Mouse (Mus musculus) limb, embryonic 15.5 days (tissue): ENCODE results near the gene Apof. TPM values are rescaled to one million over a fixed set of nuclear protein-coding genes. Genes with fewer than 3 reads are reported as not detected.

Experiments used
- ATAC-seq: fragments of 200-750 bp; cut with Nextera tagmentation; 2 replicates; pipeline ENCODE4 v1.8.0; 2017; ENCODE audit warnings: low read depth, moderate TSS enrichment; ENCODE audit not compliant: insufficient number of reproducible peaks, low FRiP score, low TSS enrichment
- H3K27ac ChIP-seq: fragments of 300-500 bp; sonication (generic); 2 replicates; pipeline ENCODE4 v1.5.1; 2015; ENCODE audit warnings: moderate library complexity, mild to moderate bottlenecking, inconsistent platforms
- H3K27me3 ChIP-seq: fragments of 300-500 bp; sonication (generic); 2 replicates; pipeline ENCODE4 v1.6.1; 2015; ENCODE audit warnings: inconsistent platforms
- H3K36me3 ChIP-seq: fragments of 300-500 bp; sonication (generic); 2 replicates; pipeline ENCODE4 v1.6.1; 2015; ENCODE audit warnings: inconsistent platforms
- H3K4me1 ChIP-seq: fragments of 300-500 bp; sonication (generic); 2 replicates; pipeline ENCODE4 v1.6.1; 2015; ENCODE audit warnings: inconsistent platforms
- H3K4me2 ChIP-seq: fragments of 300-500 bp; sonication (generic); 2 replicates; pipeline ENCODE4 v1.6.1; 2015; ENCODE audit warnings: mild to moderate bottlenecking, inconsistent platforms
- H3K4me3 ChIP-seq: fragments of 300-500 bp; sonication (generic); 2 replicates; pipeline ENCODE4 v1.5.1; 2015; ENCODE audit warnings: mild to moderate bottlenecking, inconsistent platforms
- H3K9ac ChIP-seq: fragments of 300-500 bp; sonication (generic); 2 replicates; pipeline ENCODE4 v1.6.1; 2015; ENCODE audit warnings: inconsistent platforms
- H3K9me3 ChIP-seq: fragments of 300-500 bp; sonication (generic); 2 replicates; pipeline ENCODE4 v1.6.1; 2016; ENCODE audit warnings: inconsistent platforms
- WGBS: fragments of 180-500 bp; shearing (Covaris S2); methylation state at CpG from one replicate; pipeline ENCODE4 v1.1.7; 2015; 5-methylcytosine and 5-hydroxymethylcytosine counted together
- polyA plus RNA-seq: library from polyadenylated mRNA; unstranded; fragments of >200 nt; fragmentation: Nextera tagmentation; extraction: Ambion mirVana; gene quantifications from 2 replicates; pipeline ENCODE4 v1.2.1, GENCODE M21; 2015

Gene Apof
- polyA plus RNA-seq, 1 experiment from 2014 or later, result 0.27 TPM

DNA sequence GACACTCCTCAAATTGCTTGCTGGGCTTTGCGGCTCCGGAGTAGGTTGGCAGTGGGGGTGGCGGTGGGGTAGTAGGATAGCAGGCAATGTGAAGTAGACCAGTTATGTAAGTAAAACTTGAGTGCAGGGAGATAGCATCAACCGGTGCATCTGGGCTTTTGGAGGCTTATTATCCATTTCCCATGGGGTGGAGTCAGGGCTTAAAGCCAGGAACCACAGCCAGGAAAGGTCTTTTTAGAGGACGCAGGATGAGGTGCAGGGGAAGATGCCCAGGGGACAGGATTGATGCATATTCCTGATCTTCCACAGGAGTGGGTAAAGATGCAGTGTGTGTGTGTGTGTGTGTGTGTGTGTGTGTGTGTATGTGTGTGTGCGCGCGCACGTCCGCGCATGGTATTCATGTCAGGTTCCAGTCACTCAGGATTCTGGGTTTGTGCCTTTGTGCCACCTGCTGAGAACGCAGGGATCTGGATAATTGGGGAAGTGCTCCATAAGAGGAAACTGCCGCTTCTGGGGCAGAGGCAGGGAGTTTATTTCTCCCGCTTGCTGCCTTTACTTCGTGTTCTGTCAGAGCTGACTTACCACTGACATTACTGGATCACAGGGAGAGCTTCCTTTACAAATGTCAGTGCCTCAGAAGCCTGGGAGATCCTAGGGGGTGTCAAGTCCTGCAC, 30.5 kb upstream of the Apof start:
- Histone ChIP-seq H3K4me1 (peaks cover 6% of the 10 kb centered on the region), H3K9me3 (no peaks in the 10 kb centered on the region), H3K4me2 (no peak overlapping the region), H3K27ac (no peak overlapping the region), H3K4me3 (no peak overlapping the region), H3K27me3 (no peaks in the 10 kb centered on the region), H3K36me3 (peaks cover 38% of the 10 kb centered on the region), H3K9ac (no peak overlapping the region)
- WGBS, result 67% methylated on average over 15 of the region's 15 CpGs
- no peak for ATAC-seq

- WGBS, result 88% methylated on average over 4 of the region's 4 CpGs
- Histone ChIP-seq H3K27ac (no peak overlapping the region), H3K27me3 (no peaks in the 10 kb centered on the region)
Measured at GRCm38 (mm10) chr10:128239140-128239539, 29.3 kb upstream of the Apof start.

DNA sequence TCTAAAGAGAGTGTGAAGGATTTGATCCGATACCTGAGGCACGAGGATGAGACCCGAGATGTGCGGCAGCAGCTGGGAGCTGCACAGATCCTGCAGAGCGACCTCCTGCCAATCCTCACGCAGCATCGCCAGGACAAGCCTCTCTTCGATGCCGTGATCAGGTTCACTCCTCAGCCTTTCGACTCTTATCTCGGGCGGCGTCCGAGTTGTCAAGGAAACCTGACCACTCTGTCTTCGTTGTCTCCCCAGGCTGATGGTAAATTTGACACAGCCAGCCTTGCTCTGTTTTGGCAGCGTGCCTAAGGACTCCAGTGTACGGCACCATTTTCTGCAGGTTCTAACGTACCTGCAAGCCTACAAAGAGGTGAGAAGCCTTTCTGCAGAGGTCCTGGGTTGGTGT, 28.3 kb upstream of the Apof start:
- H3K4me2 ChIP-seq, result no peak overlapping the region
- WGBS, result 87% methylated on average over 18 of the region's 18 CpGs

More at GRCm38 (mm10) chr10:128239140-128239539, 29.3 kb upstream of the Apof start:
- ATAC-seq, result no peak
- Histone ChIP-seq H3K36me3 (peaks cover 47% of the 10 kb centered on the region), H3K9ac (no peak overlapping the region), H3K4me1 (peaks cover 4% of the 10 kb centered on the region), H3K4me2 (no peak overlapping the region), H3K4me3 (no peak overlapping the region), H3K9me3 (no peaks in the 10 kb centered on the region)

GRCm38 (mm10) chr10:128243252-128243651, 25.2 kb upstream of the Apof start:
- ATAC-seq, result no peak
- no peak overlapping the region for H3K4me3 ChIP-seq
- 90% methylated on average over 8 of the region's 8 CpGs for WGBS

More for the DNA sequence above, 28.3 kb upstream of the Apof start:
- no peak for ATAC-seq
- Histone ChIP-seq H3K4me3 (no peak overlapping the region), H3K9me3 (no peaks in the 10 kb centered on the region), H3K4me1 (peaks cover 4% of the 10 kb centered on the region), H3K9ac (no peak overlapping the region), H3K36me3 (peaks cover 57% of the 10 kb centered on the region), H3K27ac (no peak overlapping the region), H3K27me3 (no peaks in the 10 kb centered on the region)

GRCm38 (mm10) chr10:128244121-128244520, 24.4 kb upstream of the Apof start:
- H3K9ac ChIP-seq, result no peak overlapping the region
- no peak overlapping the region for H3K4me2 ChIP-seq
- H3K27me3 ChIP-seq, result no peaks in the 10 kb centered on the region
- H3K4me1 ChIP-seq, result no peaks in the 10 kb centered on the region
- ATAC-seq, result no peak
- no peak overlapping the region for H3K4me3 ChIP-seq
- H3K27ac ChIP-seq, result no peak overlapping the region
- H3K9me3 ChIP-seq, result no peaks in the 10 kb centered on the region
- 95% methylated on average over 15 of the region's 15 CpGs for WGBS
- H3K36me3 ChIP-seq, result peaks cover 91% of the 10 kb centered on the region

More at GRCm38 (mm10) chr10:128243252-128243651, 25.2 kb upstream of the Apof start:
- H3K27me3 ChIP-seq, result no peaks in the 10 kb centered on the region
- no peaks in the 10 kb centered on the region for H3K9me3 ChIP-seq
- H3K27ac ChIP-seq, result no peak overlapping the region
- H3K4me2 ChIP-seq, result no peak overlapping the region
- no peak overlapping the region for H3K9ac ChIP-seq
- no peaks in the 10 kb centered on the region for H3K4me1 ChIP-seq
- H3K36me3 ChIP-seq, result peaks cover 84% of the 10 kb centered on the region

DNA sequence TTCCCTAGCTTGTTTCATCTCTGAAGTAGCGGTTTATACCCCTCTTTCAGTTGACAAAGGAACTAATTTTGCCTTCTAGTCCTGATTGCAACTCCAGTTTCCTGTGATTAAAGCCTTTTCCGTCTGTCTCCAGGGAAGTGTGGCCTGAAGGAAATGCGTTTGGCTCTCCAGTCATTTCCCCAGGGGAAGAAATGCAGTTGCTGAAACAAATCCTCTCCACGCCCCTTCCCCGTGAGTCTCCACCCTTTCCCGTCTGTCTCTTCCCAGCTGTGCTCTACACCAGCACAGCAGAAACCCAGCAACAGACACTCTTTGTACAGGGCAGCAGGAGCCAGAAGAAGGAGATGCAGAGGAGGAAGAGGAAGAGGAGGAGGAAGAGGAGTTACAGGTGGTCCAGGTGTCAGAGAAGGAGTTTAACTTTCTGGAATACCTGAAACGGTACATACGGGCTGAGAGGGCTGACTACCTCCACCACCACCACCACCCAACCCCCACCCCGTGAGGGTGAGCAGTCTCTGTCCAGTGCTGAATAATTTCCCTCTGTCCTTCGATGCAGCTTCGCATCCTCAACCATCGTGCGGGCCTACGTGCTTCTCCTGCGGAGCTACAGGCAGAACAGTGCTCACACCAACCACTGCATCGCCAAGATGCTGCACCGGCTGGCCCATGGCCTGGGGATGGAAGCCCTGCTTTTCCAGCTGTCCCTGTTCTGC, 21.3 kb upstream of the Apof start:
- H3K27ac ChIP-seq, result peak overlapping the region; percentile 59; the same call in 1 of the 2 replicates
- WGBS, result 74% methylated on average over 17 of the region's 17 CpGs

DNA sequence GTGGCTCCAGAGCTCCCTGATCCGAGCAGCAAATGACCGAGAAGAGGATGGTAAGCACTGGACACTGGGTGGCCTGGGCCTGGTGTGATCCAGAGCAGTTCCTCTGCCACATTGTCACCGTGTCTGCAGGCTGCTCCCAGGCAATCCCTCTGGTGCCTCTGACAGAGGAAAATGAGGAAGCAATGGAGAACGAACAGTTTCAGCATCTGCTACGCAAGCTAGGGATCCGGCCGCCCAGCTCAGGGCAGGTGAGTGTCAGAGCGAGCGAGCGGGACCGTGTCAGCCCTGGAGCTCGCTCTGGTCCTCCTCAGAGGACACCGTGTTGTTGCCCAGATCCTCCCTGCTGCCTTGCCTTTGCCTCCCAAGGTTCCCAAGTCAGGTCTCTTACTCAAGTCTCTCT, 17.9 kb upstream of the Apof start:
- Histone ChIP-seq H3K4me1 (no peaks in the 10 kb centered on the region), H3K36me3 (peaks cover 71% of the 10 kb centered on the region), H3K9me3 (no peaks in the 10 kb centered on the region), H3K4me2 (no peak overlapping the region), H3K27me3 (no peaks in the 10 kb centered on the region), H3K27ac (no peak overlapping the region), H3K9ac (no peak overlapping the region), H3K4me3 (no peak overlapping the region)
- 91% methylated on average over 13 of the region's 13 CpGs for WGBS
- no peak for ATAC-seq

More for the DNA sequence above, 21.3 kb upstream of the Apof start:
- no peak for ATAC-seq
- Histone ChIP-seq H3K27me3 (no peaks in the 10 kb centered on the region), H3K9ac (no peak overlapping the region), H3K4me2 (no peak overlapping the region), H3K4me3 (no peak overlapping the region), H3K36me3 (peaks cover 96% of the 10 kb centered on the region), H3K9me3 (no peaks in the 10 kb centered on the region), H3K4me1 (no peaks in the 10 kb centered on the region)

DNA sequence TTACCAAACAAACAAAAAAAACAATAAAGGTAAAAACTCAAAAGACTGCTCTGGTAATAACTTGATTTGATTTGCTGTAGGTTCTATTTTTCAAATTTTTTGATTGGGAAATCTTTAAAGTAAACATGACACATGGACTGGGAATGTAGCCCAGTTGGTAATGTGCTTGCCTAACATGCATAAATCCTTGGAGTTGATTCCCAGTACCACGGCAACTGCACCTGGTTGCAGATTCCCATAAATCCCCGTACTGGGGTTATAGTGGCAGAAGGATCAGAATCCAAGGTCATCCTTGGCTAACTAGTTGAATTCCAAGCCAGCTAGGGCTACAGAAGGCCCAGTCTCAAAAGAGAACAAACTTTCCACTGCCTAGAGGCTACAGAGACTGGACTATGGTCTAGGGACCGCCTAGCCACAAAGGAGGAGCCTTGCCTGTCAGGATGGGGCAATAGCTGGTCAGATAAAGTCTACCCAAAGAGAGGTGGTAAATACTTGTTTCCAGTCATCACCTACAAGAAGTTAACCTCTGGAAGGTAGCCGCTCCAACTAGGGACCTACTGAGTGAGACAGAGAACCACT, 14.7 kb upstream of the Apof start, which contains the start of gene Apon:
Gene Apon (plus strand): TSS at position 420 of the 579 bp plus-strand sequence.
- Histone ChIP-seq H3K36me3 (peaks cover 40% of the 10 kb centered on the region), H3K4me3 (no peak within 1 kb of the TSS), H3K4me1 (no peaks in the 10 kb centered on the region), H3K27me3 (no peaks in the 10 kb centered on the region), H3K9ac (no peak within 1 kb of the TSS), H3K27ac (no peak within 1 kb of the TSS), H3K9me3 (no peaks in the 10 kb centered on the region), H3K4me2 (no peak within 1 kb of the TSS)
- ATAC-seq, result no peak
- 75% methylated on average over 4 of the region's 4 CpGs for WGBS

GRCm38 (mm10) chr10:128255925-128256324, 12.5 kb upstream of the Apof start:
- H3K4me3 ChIP-seq, result no peak overlapping the region
- H3K4me1 ChIP-seq, result no peaks in the 10 kb centered on the region
- no peak for ATAC-seq
- peaks cover 20% of the 10 kb centered on the region for H3K36me3 ChIP-seq
- no peak overlapping the region for H3K9ac ChIP-seq
- no peak overlapping the region for H3K27ac ChIP-seq
- H3K9me3 ChIP-seq, result no peaks in the 10 kb centered on the region
- H3K4me2 ChIP-seq, result no peak overlapping the region
- no peaks in the 10 kb centered on the region for H3K27me3 ChIP-seq
- 83% methylated on average over 8 of the region's 8 CpGs for WGBS

DNA sequence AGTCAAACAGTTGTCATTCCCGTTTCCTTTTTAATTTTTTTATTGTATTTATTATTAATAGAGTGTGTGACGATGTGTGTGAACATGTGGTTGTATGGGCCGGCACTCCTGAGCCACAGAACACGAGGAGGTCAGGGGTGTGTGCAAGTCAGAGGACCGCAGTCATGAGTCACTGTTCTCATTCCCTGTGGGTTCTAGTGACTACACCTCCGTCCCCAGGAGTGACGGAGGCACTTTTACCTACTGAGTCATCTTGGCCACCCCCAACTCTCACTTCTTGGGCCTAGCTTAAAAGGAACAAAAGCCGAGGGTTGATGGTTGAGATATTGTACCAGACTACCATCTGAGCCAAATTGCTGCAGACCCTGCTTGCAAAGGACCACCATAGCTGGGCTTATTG, 12.1 kb upstream of the Apof start:
- no peak overlapping the region for H3K4me2 ChIP-seq
- H3K27ac ChIP-seq, result no peak overlapping the region
- no peak for ATAC-seq
- peaks cover 16% of the 10 kb centered on the region for H3K36me3 ChIP-seq
- H3K9ac ChIP-seq, result no peak overlapping the region
- no peaks in the 10 kb centered on the region for H3K9me3 ChIP-seq
- H3K4me3 ChIP-seq, result no peak overlapping the region
- H3K4me1 ChIP-seq, result no peaks in the 10 kb centered on the region
- 73% methylated on average over 8 of the region's 8 CpGs for WGBS
- H3K27me3 ChIP-seq, result no peaks in the 10 kb centered on the region

GRCm38 (mm10) chr10:128258953-128259352, 9.5 kb upstream of the Apof start:
- no peaks in the 10 kb centered on the region for H3K4me1 ChIP-seq
- no peak overlapping the region for H3K9ac ChIP-seq
- H3K27ac ChIP-seq, result no peak overlapping the region
- WGBS, result 85% methylated on average over 4 of the region's 4 CpGs
- no peaks in the 10 kb centered on the region for H3K36me3 ChIP-seq
- no peaks in the 10 kb centered on the region for H3K9me3 ChIP-seq
- H3K4me3 ChIP-seq, result no peak overlapping the region
- no peaks in the 10 kb centered on the region for H3K27me3 ChIP-seq
- no peak for ATAC-seq
- no peak overlapping the region for H3K4me2 ChIP-seq

DNA sequence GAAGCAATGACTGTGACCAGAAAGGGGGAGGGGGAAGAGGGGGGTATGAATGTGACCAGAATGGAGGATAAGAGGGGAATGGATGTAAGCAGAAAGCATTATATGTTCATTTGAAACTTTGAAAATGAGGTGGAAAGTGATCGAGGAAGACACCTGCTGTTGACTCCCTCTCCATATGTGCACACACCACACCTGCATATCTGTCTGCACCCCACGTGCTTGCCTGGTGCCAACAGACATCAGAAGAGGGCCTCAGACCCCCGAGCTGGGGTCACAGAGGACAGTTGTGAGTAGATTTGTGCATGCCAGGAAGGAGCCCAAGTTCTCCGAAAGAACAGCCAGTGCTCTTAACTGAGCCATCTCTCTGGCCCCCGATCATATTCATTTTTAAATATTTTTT, 8.5 kb upstream of the Apof start:
- no peak overlapping the region for H3K27ac ChIP-seq
- no peaks in the 10 kb centered on the region for H3K4me1 ChIP-seq
- 82% methylated on average over 5 of the region's 5 CpGs for WGBS
- no peaks in the 10 kb centered on the region for H3K27me3 ChIP-seq
- H3K36me3 ChIP-seq, result no peaks in the 10 kb centered on the region
- H3K9me3 ChIP-seq, result no peaks in the 10 kb centered on the region
- H3K4me3 ChIP-seq, result no peak overlapping the region
- no peak overlapping the region for H3K4me2 ChIP-seq
- no peak overlapping the region for H3K9ac ChIP-seq
- no peak for ATAC-seq
